Mouse (Mus musculus) heart, embryonic 15.5 days (tissue): ENCODE data around the gene Mcl1. TPM values are rescaled to one million over a fixed set of nuclear protein-coding genes. Genes with fewer than 3 reads are reported as not detected.
"Not testable (repeated sequence)": the region's sequence is repeated elsewhere in the genome, so short reads cannot be mapped to it uniquely, and the experiment has no call there.

ENCODE experiments used
- ATAC-seq: fragments of 200-750 bp; cut with Nextera tagmentation; replicated peaks from 2 replicates; pipeline ENCODE4 v1.8.0; 2017; ENCODE audit warnings: low read depth, moderate TSS enrichment; ENCODE audit not compliant: insufficient number of reproducible peaks, insufficient read depth, low FRiP score
- H3K27ac ChIP-seq: fragments of 300-500 bp; sonication (generic); 2 replicates; pipeline ENCODE4 v1.5.1; 2015; ENCODE audit warnings: mild to moderate bottlenecking, inconsistent platforms
- H3K27me3 ChIP-seq: fragments of 300-500 bp; sonication (generic); 2 replicates; pipeline ENCODE4 v1.6.1; 2015; ENCODE audit warnings: inconsistent platforms
- H3K36me3 ChIP-seq: fragments of 300-500 bp; sonication (generic); 2 replicates; pipeline ENCODE4 v1.6.1; 2015; ENCODE audit warnings: mild to moderate bottlenecking, inconsistent platforms
- H3K4me1 ChIP-seq: fragments of 300-500 bp; sonication (generic); replicated peaks from 2 replicates; pipeline ENCODE4 v1.6.1; 2015; ENCODE audit warnings: inconsistent platforms
- H3K4me2 ChIP-seq: fragments of 300-500 bp; sonication (generic); 2 replicates; pipeline ENCODE4 v1.6.1; 2015; ENCODE audit warnings: inconsistent platforms, mild to moderate bottlenecking, moderate library complexity
- H3K4me3 ChIP-seq: fragments of 300-500 bp; sonication (generic); 2 replicates; pipeline ENCODE4 v1.5.1; 2015; ENCODE audit warnings: mild to moderate bottlenecking, inconsistent platforms
- H3K9ac ChIP-seq: fragments of 300-500 bp; sonication (generic); 2 replicates; pipeline ENCODE4 v1.6.1; 2015; ENCODE audit warnings: mild to moderate bottlenecking, inconsistent platforms
- H3K9me3 ChIP-seq: fragments of 300-500 bp; sonication (generic); replicated peaks from 2 replicates; pipeline ENCODE4 v1.6.1; 2016; ENCODE audit warnings: inconsistent platforms
- WGBS: fragments of 180-500 bp; shearing (Covaris S2); methylation state at CpG from one replicate; pipeline ENCODE4 v1.1.7; 2015; ENCODE audit warnings: mixed read lengths; 5-methylcytosine and 5-hydroxymethylcytosine counted together
- polyA plus RNA-seq: library from polyadenylated mRNA; unstranded; fragments of >200 nt; fragmentation: Nextera tagmentation; extraction: Ambion mirVana; gene quantifications from 2 replicates; pipeline ENCODE4 v1.2.1, GENCODE M21; 2015

Gene Mcl1
- polyA plus RNA-seq, 1 experiment from 2014 or later: 38.4 TPM

DNA sequence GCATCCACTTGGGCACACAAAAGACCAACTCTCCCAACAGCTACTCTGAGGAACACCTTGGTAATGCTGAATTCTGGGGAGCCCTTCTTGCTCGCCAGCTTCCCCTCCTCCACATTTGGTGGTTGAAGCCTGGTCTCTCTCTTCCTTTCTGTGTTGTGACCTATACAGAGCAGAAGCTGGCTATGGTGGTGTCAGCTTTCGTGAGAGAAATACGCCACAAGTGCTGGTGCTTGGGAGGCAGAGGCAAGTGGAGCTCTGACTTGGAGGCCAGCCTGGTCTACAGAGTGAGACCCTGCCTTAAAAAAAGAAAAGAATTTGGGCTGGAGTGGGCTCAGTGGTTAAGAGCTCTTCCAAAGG lies 10.7 kb downstream of the Mcl1 start:
- WGBS: 88% methylated on average over 3 of the region's 3 CpGs
- H3K9ac ChIP-seq: no peak overlapping the region
- ATAC-seq: no peak
- H3K27ac ChIP-seq: peak overlapping the region; percentile 98
- H3K27me3 ChIP-seq: no peaks in the 10 kb centered on the region
- H3K4me1 ChIP-seq: peaks cover 81% of the 10 kb centered on the region
- peaks cover 8% of the 10 kb centered on the region for H3K36me3 ChIP-seq
- H3K4me3 ChIP-seq: no peak overlapping the region
- no peak overlapping the region for H3K4me2 ChIP-seq
- H3K9me3 ChIP-seq: no peaks in the 10 kb centered on the region

- Histone ChIP-seq H3K4me1 (peaks cover 81% of the 10 kb centered on the region), H3K27ac (0 out of 2 replicates have a peak overlapping the region, but pooled peaks have one; percentile 5)
- not testable (repeated sequence) for ATAC-seq, H3K4me3 ChIP-seq, H3K4me2 ChIP-seq, H3K9ac ChIP-seq, H3K9me3 ChIP-seq, H3K27me3 ChIP-seq, H3K36me3 ChIP-seq
- WGBS: 94% methylated on average over 3 of the region's 3 CpGs
Measured at GRCm38 (mm10) chr3:95670419-95670818, 11.8 kb downstream of the Mcl1 start.

GRCm38 (mm10) chr3:95671201-95671600 lies 12.6 kb downstream of the Mcl1 start:
- 0 out of 2 replicates have a peak overlapping the region, but pooled peaks have one; percentile 5 for H3K27ac ChIP-seq
- H3K9me3 ChIP-seq: no peaks in the 10 kb centered on the region
- H3K4me1 ChIP-seq: peaks cover 81% of the 10 kb centered on the region
- H3K27me3 ChIP-seq: no peaks in the 10 kb centered on the region
- no peak for ATAC-seq
- no peaks in the 10 kb centered on the region; the same call in 1 of the 2 replicates for H3K36me3 ChIP-seq
- 86% methylated on average over 5 of the region's 5 CpGs for WGBS
- no peak overlapping the region; the same call in 1 of the 2 replicates for H3K9ac ChIP-seq
- H3K4me2 ChIP-seq: no peak overlapping the region
- no peak overlapping the region for H3K4me3 ChIP-seq

GRCm38 (mm10) chr3:95672461-95672860 lies 13.9 kb downstream of the Mcl1 start:
- WGBS: 39% methylated on average over 3 of the region's 3 CpGs
- Histone ChIP-seq H3K4me3 (0 out of 2 replicates have a peak overlapping the region, but pooled peaks have one; percentile 27), H3K9me3 (no peaks in the 10 kb centered on the region), H3K4me1 (peaks cover 81% of the 10 kb centered on the region), H3K4me2 (peak overlapping the region; percentile 64), H3K27me3 (no peaks in the 10 kb centered on the region), H3K36me3 (no peaks in the 10 kb centered on the region; the same call in 1 of the 2 replicates), H3K9ac (peak overlapping the region; percentile 54; the same call in 1 of the 2 replicates), H3K27ac (peak overlapping the region; percentile 97)
- ATAC-seq: no peak

GRCm38 (mm10) chr3:95672861-95673706 lies 14.5 kb downstream of the Mcl1 start:
- peak; percentile 5; the same call in 1 of the 2 replicates for ATAC-seq
- H3K4me3 ChIP-seq: peak overlapping the region; percentile 27; the same call in 1 of the 2 replicates

DNA sequence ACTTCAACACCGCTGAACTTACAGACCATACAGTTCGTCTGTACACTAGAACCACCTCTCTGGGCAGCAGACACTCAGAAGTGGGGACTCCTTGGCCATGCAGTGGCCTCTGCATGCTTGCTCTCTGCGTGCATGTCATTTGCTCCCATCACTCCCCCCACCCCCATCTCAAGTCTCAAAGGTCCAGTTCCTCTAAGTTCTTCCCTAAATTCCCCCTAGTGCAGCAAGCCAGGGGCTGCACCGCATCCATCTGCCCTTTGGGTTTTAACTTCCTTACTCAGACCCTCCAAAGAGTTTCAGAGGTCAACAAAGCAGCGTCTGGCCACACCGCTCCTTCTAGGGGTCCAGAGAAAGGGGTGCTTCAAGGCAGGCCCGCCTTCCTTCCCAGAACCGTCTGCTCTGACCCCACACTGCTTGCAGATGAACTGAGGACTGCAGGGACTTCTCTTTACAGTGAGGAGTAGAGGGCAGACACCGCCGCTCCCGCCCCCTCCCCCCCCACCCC lies 15.2 kb downstream of the Mcl1 start:
- H3K4me1 ChIP-seq: peaks cover 71% of the 10 kb centered on the region
- no peaks in the 10 kb centered on the region for H3K9me3 ChIP-seq
- peak overlapping the region; percentile 27 for H3K4me3 ChIP-seq
- ATAC-seq: peak; percentile 16
- H3K27ac ChIP-seq: peak overlapping the region; percentile 97
- no peaks in the 10 kb centered on the region; the same call in 1 of the 2 replicates for H3K36me3 ChIP-seq
- no peaks in the 10 kb centered on the region for H3K27me3 ChIP-seq
- WGBS: 9% methylated on average over 11 of the region's 11 CpGs
- H3K9ac ChIP-seq: peak overlapping the region; percentile 54
- H3K4me2 ChIP-seq: peak overlapping the region; percentile 64

More at GRCm38 (mm10) chr3:95672861-95673706, 14.5 kb downstream of the Mcl1 start:
- no peaks in the 10 kb centered on the region; the same call in 1 of the 2 replicates for H3K36me3 ChIP-seq
- H3K4me2 ChIP-seq: peak overlapping the region; percentile 64
- H3K9ac ChIP-seq: peak overlapping the region; percentile 54
- peak overlapping the region; percentile 97 for H3K27ac ChIP-seq
- H3K4me1 ChIP-seq: peaks cover 78% of the 10 kb centered on the region
- WGBS: 19% methylated on average over 10 of the region's 10 CpGs
- H3K9me3 ChIP-seq: no peaks in the 10 kb centered on the region
- H3K27me3 ChIP-seq: no peaks in the 10 kb centered on the region

DNA sequence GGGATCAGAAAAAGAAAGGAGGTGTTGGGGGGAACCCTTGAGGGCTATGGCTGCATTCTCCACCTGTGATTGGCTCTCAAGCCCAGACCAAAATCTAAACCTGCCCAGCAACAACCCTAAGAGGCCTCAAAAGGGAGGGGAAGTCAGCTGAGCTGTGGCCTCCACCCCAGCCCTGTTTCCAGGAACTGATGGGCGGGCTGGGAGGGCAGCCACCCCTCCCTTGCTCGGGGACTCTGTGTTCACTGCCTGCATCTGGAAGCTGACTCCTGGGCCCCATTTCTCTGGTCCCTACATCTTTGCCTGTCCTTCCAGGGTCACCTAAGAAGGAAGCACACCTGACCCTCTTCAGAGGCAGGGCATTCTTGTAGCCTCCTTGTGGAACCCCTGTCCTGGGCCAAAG lies 15.6 kb downstream of the Mcl1 start:
- Histone ChIP-seq H3K36me3 (no peaks in the 10 kb centered on the region; the same call in 1 of the 2 replicates), H3K9ac (peak overlapping the region; percentile 54), H3K4me3 (peak overlapping the region; percentile 27), H3K27me3 (no peaks in the 10 kb centered on the region), H3K4me2 (peak overlapping the region; percentile 64), H3K4me1 (peaks cover 68% of the 10 kb centered on the region), H3K27ac (peak overlapping the region; percentile 97), H3K9me3 (no peaks in the 10 kb centered on the region)
- ATAC-seq: peak; percentile 58
- WGBS: 8% methylated on average over 2 of the region's 2 CpGs

DNA sequence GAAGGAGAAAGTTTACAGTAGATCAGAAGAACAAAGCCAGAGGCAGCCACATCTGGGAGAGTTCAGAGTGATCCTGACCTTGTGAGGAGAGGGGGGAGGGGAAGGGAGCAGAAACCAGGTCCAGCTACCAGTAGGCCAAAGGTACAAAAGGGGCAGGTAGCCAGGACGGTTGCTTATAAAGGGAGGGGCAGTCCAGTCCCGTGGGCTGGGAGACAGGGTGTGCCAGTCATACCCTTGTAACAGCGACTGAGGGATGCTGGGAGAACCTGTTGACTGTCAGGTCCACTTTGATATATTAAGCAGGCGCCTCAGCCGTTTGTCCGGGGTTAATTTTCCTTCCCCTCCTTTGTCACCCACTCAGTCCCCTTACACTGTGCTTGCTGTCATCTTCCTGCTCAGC lies 16.2 kb downstream of the Mcl1 start:
- H3K36me3 ChIP-seq: no peaks in the 10 kb centered on the region; the same call in 1 of the 2 replicates
- peak overlapping the region; percentile 40 for H3K9ac ChIP-seq
- no peaks in the 10 kb centered on the region for H3K27me3 ChIP-seq
- WGBS: 3% methylated on average over 6 of the region's 6 CpGs
- H3K4me1 ChIP-seq: peaks cover 67% of the 10 kb centered on the region
- H3K9me3 ChIP-seq: no peaks in the 10 kb centered on the region
- H3K4me2 ChIP-seq: peak overlapping the region; percentile 64
- peak overlapping the region; percentile 97 for H3K27ac ChIP-seq
- no peak for ATAC-seq
- 0 out of 2 replicates have a peak overlapping the region, but pooled peaks have one; percentile 8 for H3K4me3 ChIP-seq

DNA sequence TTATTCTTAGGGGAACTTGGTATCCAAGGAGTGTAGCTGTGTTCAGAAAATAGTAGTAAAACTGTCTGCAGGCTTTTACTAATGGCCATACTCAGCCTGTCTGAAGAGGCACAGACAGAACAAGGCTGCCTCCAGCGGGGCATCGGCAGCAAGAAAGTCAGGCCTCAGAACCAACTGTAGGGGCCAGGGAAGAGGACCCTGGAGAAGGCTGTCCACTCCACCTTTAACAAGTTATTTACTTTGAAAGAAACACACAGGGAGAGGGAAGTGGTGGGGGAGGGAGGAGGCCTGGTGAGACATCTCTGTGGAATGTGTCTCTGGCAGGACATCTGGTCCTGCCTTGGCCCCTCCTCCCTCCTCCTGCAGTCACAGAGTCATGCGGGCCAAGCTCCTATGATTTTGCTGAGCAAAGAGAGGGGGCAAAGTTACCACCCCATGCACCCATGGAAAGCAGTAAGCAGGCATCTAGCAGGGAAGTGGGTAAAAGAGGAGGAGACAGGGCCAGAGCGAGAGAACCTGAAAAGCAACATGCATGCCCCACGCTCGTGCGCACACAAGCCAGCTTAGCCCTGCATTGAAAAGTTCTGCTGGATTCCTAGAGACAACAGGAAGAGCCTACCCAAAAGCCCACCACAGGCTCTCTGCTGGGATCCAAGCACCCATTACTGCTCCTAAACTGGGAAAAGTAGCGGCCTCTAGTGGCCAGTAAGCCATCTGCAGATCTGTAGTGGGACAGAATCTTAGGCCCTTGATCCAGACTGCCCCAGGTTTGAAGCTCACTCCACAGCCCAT lies 16.9 kb downstream of the Mcl1 start:
- H3K27me3 ChIP-seq: no peaks in the 10 kb centered on the region
- WGBS: 11% methylated on average over 8 of the region's 8 CpGs
- H3K4me1 ChIP-seq: peaks cover 67% of the 10 kb centered on the region

DNA sequence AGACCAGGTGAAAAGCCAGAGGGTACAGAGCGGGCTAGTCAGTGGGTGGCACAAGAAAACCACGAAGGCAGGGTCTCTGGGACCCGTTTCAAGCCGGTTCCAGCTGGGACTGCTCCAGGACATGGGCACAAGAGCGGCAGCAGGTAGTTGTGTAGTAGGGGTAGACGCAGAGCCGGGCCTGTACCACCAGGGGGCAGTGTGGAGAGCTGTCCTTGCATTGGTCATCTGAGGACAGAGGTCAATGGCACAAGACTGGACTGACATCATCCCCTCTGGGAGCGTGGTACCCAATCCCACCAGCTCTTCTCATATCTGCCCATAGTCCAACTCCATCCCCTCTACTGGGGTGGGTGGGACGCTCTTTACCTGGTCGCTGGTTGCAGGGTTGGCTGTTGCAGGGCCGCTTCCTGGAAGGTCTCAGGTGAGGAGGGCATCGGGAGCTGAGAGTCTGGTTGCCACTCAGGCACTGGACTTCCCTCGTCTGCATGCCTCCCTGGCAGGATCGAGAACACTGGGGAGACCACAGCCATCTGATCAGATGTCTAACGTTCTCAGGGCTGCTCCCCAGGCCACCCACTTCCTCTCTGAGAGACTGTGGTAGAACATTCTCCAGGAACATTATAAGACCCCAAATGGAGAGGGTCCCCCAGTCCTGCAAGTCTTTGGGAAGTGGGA lies 18.3 kb downstream of the Mcl1 start:
- no peak overlapping the region for H3K4me2 ChIP-seq
- peak overlapping the region; percentile 97 for H3K27ac ChIP-seq
- ATAC-seq: no peak
- no peak overlapping the region for H3K9ac ChIP-seq
- H3K36me3 ChIP-seq: no peaks in the 10 kb centered on the region
- WGBS: 60% methylated on average over 15 of the region's 15 CpGs
- H3K27me3 ChIP-seq: no peaks in the 10 kb centered on the region
- H3K4me3 ChIP-seq: no peak overlapping the region
- H3K4me1 ChIP-seq: peaks cover 72% of the 10 kb centered on the region
- H3K9me3 ChIP-seq: no peaks in the 10 kb centered on the region

More for the DNA sequence above, 16.9 kb downstream of the Mcl1 start:
- ATAC-seq: peak; percentile 47
- Histone ChIP-seq H3K36me3 (no peaks in the 10 kb centered on the region; the same call in 1 of the 2 replicates), H3K27ac (peak overlapping the region; percentile 97), H3K4me2 (peak overlapping the region; percentile 64), H3K9ac (peak overlapping the region; percentile 40), H3K4me3 (peak overlapping the region; percentile 16; the same call in 1 of the 2 replicates), H3K9me3 (no peaks in the 10 kb centered on the region)
